Mouse (Mus musculus) heart, postnatal 0 days (tissue): ENCODE measurements around the gene Stra6l. TPM values are rescaled to one million over a fixed set of nuclear protein-coding genes. Genes with fewer than 3 reads are reported as not detected.

Experiments
- ATAC-seq: fragments of 200-750 bp; cut with Nextera tagmentation; 2 replicates; pipeline ENCODE4 v1.8.0; 2017; ENCODE audit warnings: low read depth, moderate number of reproducible peaks, moderate library complexity; ENCODE audit not compliant: insufficient read depth
- DNase-seq: peaks from one replicate; pipeline ENCODE4 v3.0.0-alpha.2; 2016; ENCODE audit warnings: low spot score
- H3K27ac ChIP-seq: fragments of 300-500 bp; sonication (generic); 2 replicates; pipeline ENCODE4 v1.5.1; 2014; ENCODE audit warnings: low read depth, mild to moderate bottlenecking
- H3K27me3 ChIP-seq: fragments of 300-500 bp; sonication (generic); 2 replicates; pipeline ENCODE4 v1.6.1; 2014; ENCODE audit warnings: low read length, mixed read lengths; ENCODE audit not compliant: control insufficient read depth, insufficient read depth
- H3K36me3 ChIP-seq: fragments of 300-500 bp; sonication (generic); replicated peaks from 2 replicates; pipeline ENCODE4 v1.6.1; 2014; ENCODE audit warnings: low read length, mixed read lengths; ENCODE audit not compliant: control insufficient read depth, insufficient read depth
- H3K4me1 ChIP-seq: fragments of 300-500 bp; sonication (generic); 2 replicates; pipeline ENCODE4 v1.6.1; 2014; ENCODE audit warnings: antibody characterized with exemption; ENCODE audit not compliant: control insufficient read depth, insufficient read depth
- H3K4me2 ChIP-seq: fragments of 300-500 bp; sonication (generic); 2 replicates; pipeline ENCODE4 v1.6.1; 2014; ENCODE audit warnings: low read depth, mild to moderate bottlenecking, low read length, moderate library complexity
- H3K4me3 ChIP-seq: fragments of 300-500 bp; sonication (generic); 2 replicates; pipeline ENCODE4 v1.5.1; 2014; ENCODE audit warnings: low read depth, low read length
- H3K9ac ChIP-seq: fragments of 300-500 bp; sonication (generic); replicated peaks from 2 replicates; pipeline ENCODE4 v1.6.1; 2014; ENCODE audit warnings: low read depth, low read length, mixed read lengths
- H3K9me3 ChIP-seq: fragments of 300-500 bp; sonication (generic); replicated peaks from 2 replicates; pipeline ENCODE4 v1.6.1; 2016; ENCODE audit warnings: low read length; ENCODE audit not compliant: control insufficient read depth
- CTCF ChIP-seq: IDR thresholded peaks from 2 replicates; pipeline ENCODE4 v1.5.1; 2016; ENCODE audit warnings: antibody characterized with exemption, control low read depth, low read depth
- EP300 ChIP-seq: IDR thresholded peaks from 2 replicates; pipeline ENCODE4 v1.6.1; 2016; ENCODE audit warnings: antibody characterized with exemption, low read depth
- WGBS: fragments of 180-500 bp; shearing (Covaris S2); extraction: QIAGEN DNeasy Blood & Tissue Kit; methylation state at CpG from one replicate; pipeline ENCODE4 v1.1.7; 2014; 5-methylcytosine and 5-hydroxymethylcytosine counted together
- polyA plus RNA-seq: library from polyadenylated mRNA; unstranded; fragments of >200 nt; fragmentation: Nextera tagmentation; extraction: Ambion mirVana; gene quantifications from 2 replicates; pipeline ENCODE4 v1.2.1, GENCODE M21; 2015
- total RNA-seq: library from RNA; depleted of rRNA; stranded (reverse); fragments of >200 nt; gene quantifications from 2 replicates; pipeline ENCODE4 v1.2.3, GENCODE M21; 2014; ENCODE audit warnings: low replicate concordance

The Stra6l gene
- total and polyA plus RNA-seq, 2 experiments from 2014 or later, result 0.12 TPM; not detected in 1

GRCm38 (mm10) chr4:45821995-45822394 is 26.5 kb upstream of the Stra6l start:
- no peak overlapping the region for H3K27ac ChIP-seq
- no peaks in the 10 kb centered on the region for H3K9me3 ChIP-seq
- H3K9ac ChIP-seq, result no peak overlapping the region
- TF ChIP-seq CTCF (0 out of 2 replicates have a peak, but pooled peaks have one; percentile 5), EP300 (no peak)
- 73% methylated on average over 3 of the region's 3 CpGs for WGBS
- H3K4me1 ChIP-seq, result peaks cover 19% of the 10 kb centered on the region
- DNase-seq, result no peak
- H3K4me2 ChIP-seq, result no peak overlapping the region
- peaks cover 30% of the 10 kb centered on the region for H3K27me3 ChIP-seq
- H3K4me3 ChIP-seq, result no peak overlapping the region
- H3K36me3 ChIP-seq, result no peaks in the 10 kb centered on the region
- no peak for ATAC-seq

GRCm38 (mm10) chr4:45822781-45823575 is 25.5 kb upstream of the Stra6l start:
- TF ChIP-seq CTCF (no peak), EP300 (no peak)
- Histone ChIP-seq H3K9me3 (no peaks in the 10 kb centered on the region), H3K4me3 (no peak overlapping the region), H3K4me1 (peaks cover 19% of the 10 kb centered on the region), H3K27me3 (peaks cover 40% of the 10 kb centered on the region), H3K4me2 (no peak overlapping the region), H3K27ac (no peak overlapping the region), H3K36me3 (no peaks in the 10 kb centered on the region), H3K9ac (no peak overlapping the region)
- WGBS, result 40% methylated on average over 11 of the region's 11 CpGs
- DNase-seq (no peak), ATAC-seq (no peak)

- peaks cover 13% of the 10 kb centered on the region for H3K4me1 ChIP-seq
- no peak overlapping the region for H3K9ac ChIP-seq
- no peak overlapping the region for H3K4me3 ChIP-seq
- ATAC-seq (no peak), DNase-seq (no peak)
- H3K36me3 ChIP-seq, result no peaks in the 10 kb centered on the region
- no peak for TF ChIP-seq EP300
- no peak for TF ChIP-seq CTCF
- peaks cover 47% of the 10 kb centered on the region for H3K27me3 ChIP-seq
- no peak overlapping the region for H3K4me2 ChIP-seq
- 23% methylated on average over 10 of the region's 10 CpGs for WGBS
- H3K27ac ChIP-seq, result no peak overlapping the region
- no peaks in the 10 kb centered on the region for H3K9me3 ChIP-seq
Measured at GRCm38 (mm10) chr4:45824049-45824760, 24.3 kb upstream of the Stra6l start.

GRCm38 (mm10) chr4:45824761-45825556 is 23.5 kb upstream of the Stra6l start:
- peaks cover 47% of the 10 kb centered on the region for H3K27me3 ChIP-seq
- H3K36me3 ChIP-seq, result no peaks in the 10 kb centered on the region
- no peak for DNase-seq
- H3K27ac ChIP-seq, result no peak overlapping the region
- no peak overlapping the region for H3K4me3 ChIP-seq
- H3K9ac ChIP-seq, result no peak overlapping the region
- 48% methylated on average over 14 of the region's 14 CpGs for WGBS
- no peak overlapping the region for H3K4me2 ChIP-seq
- TF ChIP-seq CTCF, result no peak
- TF ChIP-seq EP300, result no peak
- no peaks in the 10 kb centered on the region for H3K9me3 ChIP-seq
- H3K4me1 ChIP-seq, result peaks cover 9% of the 10 kb centered on the region
- no peak for ATAC-seq

GRCm38 (mm10) chr4:45826275-45827040 is 22.0 kb upstream of the Stra6l start, which contains the start of gene Igfbpl1:
Igfbpl1 (minus strand) TSS chr4:45826923.
- Histone ChIP-seq H3K9ac (peak within 1 kb of the TSS; percentile 52), H3K36me3 (no peaks in the 10 kb centered on the region), H3K9me3 (no peaks in the 10 kb centered on the region), H3K27me3 (peaks cover 47% of the 10 kb centered on the region), H3K4me1 (no peaks in the 10 kb centered on the region), H3K4me3 (peak within 1 kb of the TSS; percentile 50), H3K4me2 (peak within 1 kb of the TSS; percentile 85), H3K27ac (no peak within 1 kb of the TSS)
- WGBS, result 3% methylated on average over 79 of the region's 91 CpGs
- DNase-seq (no peak), ATAC-seq (peak; percentile 66; the same call in 1 of the 2 replicates)
- TF ChIP-seq EP300 (no peak), CTCF (no peak)
